Mouse (Mus musculus): ENCODE results near the gene Polr2i. TPM values are rescaled to one million over a fixed set of nuclear protein-coding genes. Genes with fewer than 3 reads are reported as not detected.

Polr2i gene
- polyA plus RNA-seq, 1 experiment: 245 TPM

- DNase-seq (ENCODE audit: low read depth): no peak
- TF ChIP-seq POLR2A (IDR thresholded peaks at IDR 0.05; ENCODE audit: borderline replicate concordance, extremely low read depth, insufficient read depth, insufficient read length, poor library complexity, severe bottlenecking) (no peak), CTCF (IDR thresholded peaks at IDR 0.05; ENCODE audit: borderline replicate concordance, extremely low read depth, insufficient read depth, insufficient read length) (no peak)
Observed at GRCm38 (mm10) chr7:30278911-30279310, 47.2 kb downstream of the Polr2i start.

GRCm38 (mm10) chr7:30279536-30279935, 47.8 kb downstream of the Polr2i start:
- no peak for DNase-seq (ENCODE audit: low read depth)
- no peak for TF ChIP-seq CTCF (IDR thresholded peaks at IDR 0.05; ENCODE audit: borderline replicate concordance, extremely low read depth, insufficient read depth, insufficient read length)
- TF ChIP-seq POLR2A (IDR thresholded peaks at IDR 0.05; ENCODE audit: borderline replicate concordance, extremely low read depth, insufficient read depth, insufficient read length, poor library complexity, severe bottlenecking): no peak

DNA sequence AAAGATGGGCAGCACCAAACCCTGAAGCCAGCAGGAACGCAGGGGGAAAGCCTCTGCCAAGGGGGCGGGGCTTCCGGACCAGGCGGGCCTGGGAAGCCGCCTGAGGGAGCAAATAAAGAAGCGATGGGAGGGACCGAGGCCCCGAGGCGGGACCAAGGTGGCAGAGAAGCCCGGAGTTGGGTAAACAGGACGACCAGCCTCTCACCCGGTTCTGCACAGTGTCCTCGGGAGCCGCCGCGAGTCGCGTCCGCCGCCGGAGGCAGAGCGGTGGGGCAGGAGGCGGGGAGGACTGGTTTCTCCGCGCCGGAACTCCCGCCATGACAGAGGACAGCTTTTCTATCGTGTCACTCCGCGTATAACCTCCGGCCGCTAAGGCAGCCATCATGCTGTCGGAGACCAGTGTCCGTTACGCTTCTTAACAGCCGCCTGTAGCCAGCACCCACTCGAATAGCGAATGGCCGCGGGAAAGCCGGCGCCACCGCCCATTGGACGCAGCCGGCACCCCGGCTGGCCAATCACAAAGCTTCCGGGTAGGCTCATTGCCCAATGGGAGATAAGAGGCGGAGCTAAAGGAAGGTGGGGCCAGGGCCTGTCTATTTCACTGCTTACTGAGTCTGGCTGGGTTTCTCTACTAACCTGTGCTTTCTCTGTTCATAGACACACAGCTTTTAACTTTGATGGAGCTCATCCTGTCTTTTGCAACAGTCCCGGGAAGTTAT, 48.4 kb downstream of the Polr2i start, which contains the start of the genes Thap8 and Wdr62:
Gene Thap8, plus strand, starts transcription at position 144 of the 719 bp plus-strand sequence.
Gene Wdr62, minus strand, starts transcription at position 469 of the 719 bp plus-strand sequence.
- DNase-seq (ENCODE audit: low read depth): peak; percentile 97
- TF ChIP-seq POLR2A (IDR thresholded peaks at IDR 0.05; ENCODE audit: borderline replicate concordance, extremely low read depth, insufficient read depth, insufficient read length, poor library complexity, severe bottlenecking) (0 out of 2 replicates have a peak, but pooled peaks have one; percentile 20), CTCF (IDR thresholded peaks at IDR 0.05; ENCODE audit: borderline replicate concordance, extremely low read depth, insufficient read depth, insufficient read length) (no peak)

- DNase-seq (ENCODE audit: low read depth): peak; percentile 96
- TF ChIP-seq POLR2A (IDR thresholded peaks at IDR 0.05; ENCODE audit: borderline replicate concordance, extremely low read depth, insufficient read depth, insufficient read length, poor library complexity, severe bottlenecking) (no peak), CTCF (IDR thresholded peaks at IDR 0.05; ENCODE audit: borderline replicate concordance, extremely low read depth, insufficient read depth, insufficient read length) (no peak)
Observed at GRCm38 (mm10) chr7:30280670-30281138, 49.0 kb downstream of the Polr2i start.

- TF ChIP-seq POLR2A (IDR thresholded peaks at IDR 0.05; ENCODE audit: borderline replicate concordance, extremely low read depth, insufficient read depth, insufficient read length, poor library complexity, severe bottlenecking) (no peak), CTCF (IDR thresholded peaks at IDR 0.05; ENCODE audit: borderline replicate concordance, extremely low read depth, insufficient read depth, insufficient read length) (no peak)
- no peak for DNase-seq (ENCODE audit: low read depth)
Observed at GRCm38 (mm10) chr7:30281522-30281921, 49.8 kb downstream of the Polr2i start.

DNA sequence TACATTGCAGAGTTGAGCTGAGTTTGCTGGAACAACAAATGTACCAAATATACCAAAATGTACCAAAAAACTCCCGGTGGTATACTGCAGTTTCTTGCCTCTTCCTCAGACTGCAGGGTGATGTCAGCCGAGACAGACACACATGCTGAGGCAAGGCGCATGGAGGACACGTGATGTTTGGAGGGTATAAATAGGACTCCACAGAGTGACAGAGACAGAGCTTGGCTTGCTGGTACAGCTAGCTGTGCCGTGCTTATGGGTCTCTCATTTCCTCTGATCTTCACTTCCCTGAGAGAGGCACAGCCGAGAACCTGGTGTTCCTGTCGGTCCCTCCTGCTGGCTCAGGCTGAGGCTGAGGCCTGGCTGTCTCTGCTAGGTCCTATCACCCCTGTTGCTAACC, 51.0 kb downstream of the Polr2i start:
- no peak for DNase-seq (ENCODE audit: low read depth)
- TF ChIP-seq CTCF (IDR thresholded peaks at IDR 0.05; ENCODE audit: borderline replicate concordance, extremely low read depth, insufficient read depth, insufficient read length): no peak
- no peak for TF ChIP-seq POLR2A (IDR thresholded peaks at IDR 0.05; ENCODE audit: borderline replicate concordance, extremely low read depth, insufficient read depth, insufficient read length, poor library complexity, severe bottlenecking)

Other genes with a start within 250 kb of the Polr2i start
- gene Zfp568, start 248.0 kb upstream of the Polr2i start, polyA plus RNA-seq (2012; rRNA removed): 6.4 and 7.2 TPM in 2 replicates
- 12.6 and 13.0 TPM in 2 replicates for gene Zfp14, start 180.6 kb upstream of the Polr2i start, polyA plus RNA-seq (2012; rRNA removed)
- gene Zfp82, start 159.0 kb upstream of the Polr2i start, polyA plus RNA-seq (2012; rRNA removed): 3.2 and 4.9 TPM in 2 replicates
- 0.38 and 1.1 TPM in 2 replicates for gene Gm26920, start 141.5 kb upstream of the Polr2i start, polyA plus RNA-seq (2012; rRNA removed)
- gene Zfp566, start 141.4 kb upstream of the Polr2i start, polyA plus RNA-seq (2012; rRNA removed): 9.2 and 10.5 TPM in 2 replicates
- gene Zfp260, start 137.2 kb upstream of the Polr2i start, polyA plus RNA-seq (2012; rRNA removed): 44.0 and 50.7 TPM in 2 replicates
- gene Zfp382, start 110.0 kb upstream of the Polr2i start, polyA plus RNA-seq (2012; rRNA removed): 9.2 and 9.5 TPM in 2 replicates
- 73.1 and 78.5 TPM in 2 replicates for gene Zfp146, start 62.2 kb upstream of the Polr2i start, polyA plus RNA-seq (2012; rRNA removed)
- gene Cox7a1, start 47.8 kb upstream of the Polr2i start, polyA plus RNA-seq (2012; rRNA removed): 2.1 and 2.2 TPM in 2 replicates
- 298 and 304 TPM in 2 replicates for gene Capns1, start 33.1 kb upstream of the Polr2i start, polyA plus RNA-seq (2012; rRNA removed)
- 177 and 180 TPM in 2 replicates for gene Tbcb, start 324 bp downstream of the Polr2i start, polyA plus RNA-seq (2012; rRNA removed)
- 0.12 and 0.14 TPM in 2 replicates for gene Ovol3, start 3.8 kb downstream of the Polr2i start, polyA plus RNA-seq (2012; rRNA removed)
- 0.11 and 0.12 TPM in 2 replicates for gene Thap8, start 48.1 kb downstream of the Polr2i start, polyA plus RNA-seq (2012; rRNA removed)
- 15.2 and 26.2 TPM in 2 replicates for gene Wdr62, start 48.5 kb downstream of the Polr2i start, polyA plus RNA-seq (2012; rRNA removed)
- gene Clip3, start 59.8 kb downstream of the Polr2i start, polyA plus RNA-seq (2012; rRNA removed): 233 and 314 TPM in 2 replicates
- 131 and 198 TPM in 2 replicates for gene Alkbh6, start 76.8 kb downstream of the Polr2i start, polyA plus RNA-seq (2012; rRNA removed)
- 28.5 and 36.3 TPM in 2 replicates for gene Syne4, start 82.9 kb downstream of the Polr2i start, polyA plus RNA-seq (2012; rRNA removed)
- gene E130208F15Rik, start 89.8 kb downstream of the Polr2i start, polyA plus RNA-seq (2012; rRNA removed): 0.36 and 0.37 TPM in 2 replicates
- gene Sdhaf1, start 91.9 kb downstream of the Polr2i start, polyA plus RNA-seq (2012; rRNA removed): 17.6 and 24.7 TPM in 2 replicates
- 29.1 and 39.2 TPM in 2 replicates for gene Lrfn3, start 130.8 kb downstream of the Polr2i start, polyA plus RNA-seq (2012; rRNA removed)
- gene Tyrobp, start 181.8 kb downstream of the Polr2i start, polyA plus RNA-seq (2012; rRNA removed): 21.7 and 27.8 TPM in 2 replicates
- 0.90 and 1.4 TPM in 2 replicates for gene Hcst, start 187.9 kb downstream of the Polr2i start, polyA plus RNA-seq (2012; rRNA removed)
- gene Nfkbid, start 189.8 kb downstream of the Polr2i start, polyA plus RNA-seq (2012; rRNA removed): 2.3 and 3.6 TPM in 2 replicates
- 571 and 616 TPM in 2 replicates for gene Aplp1, start 213.6 kb downstream of the Polr2i start, polyA plus RNA-seq (2012; rRNA removed)
- gene Kirrel2, start 225.7 kb downstream of the Polr2i start, polyA plus RNA-seq (2012; rRNA removed): 0.85 and 3.3 TPM in 2 replicates
- 1.2 and 3.2 TPM in 2 replicates for gene Nphs1, start 226.4 kb downstream of the Polr2i start, polyA plus RNA-seq (2012; rRNA removed)